Mouse (Mus musculus) cortical plate, adult 2 months (tissue): Measurements from ENCODE around the gene Phospho1.

Experiments used
- CTCF ChIP-seq: fragments of 200-500 bp; IDR thresholded peaks from 2 replicates; pipeline ENCODE4 v1.5.1; 2011; ENCODE audit warnings: mild to moderate bottlenecking, control low read depth, low read length; ENCODE audit not compliant: insufficient read depth; ENCODE audit errors: extremely low read depth
- POLR2A ChIP-seq: fragments of 200-500 bp; IDR thresholded peaks from 2 replicates; pipeline ENCODE4 v1.6.1; 2011; ENCODE audit warnings: mild to moderate bottlenecking, low read length, control low read depth; ENCODE audit not compliant: insufficient read depth; ENCODE audit errors: extremely low read depth

DNA sequence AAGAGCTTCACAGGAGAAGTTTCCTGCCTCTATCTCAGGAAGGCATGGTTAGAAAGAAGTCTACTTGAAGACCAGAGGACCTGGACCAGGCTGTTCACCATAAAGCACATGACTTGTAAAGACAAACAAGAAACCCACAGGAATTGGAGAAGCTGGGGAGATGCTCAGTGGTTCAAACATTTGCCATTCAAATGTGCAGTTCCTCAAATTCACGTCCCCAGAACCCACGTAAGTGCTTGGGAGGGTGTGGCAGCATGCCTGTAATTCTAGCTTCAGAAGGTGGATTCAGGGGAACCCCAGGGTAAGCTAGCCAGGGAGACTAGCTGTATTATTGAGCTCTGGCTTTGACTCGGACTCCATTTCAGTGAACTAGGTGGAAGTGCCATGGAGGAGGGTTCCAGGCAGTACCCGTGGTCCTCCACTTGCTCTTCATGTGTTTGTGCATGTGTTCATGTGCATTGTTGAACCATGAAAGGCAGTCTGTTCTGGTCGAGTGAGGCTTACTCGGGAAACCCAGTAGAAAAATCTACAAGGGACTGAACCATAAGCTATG is 45.7 kb downstream of the Phospho1 start:
- TF ChIP-seq POLR2A, result no peak
- no peak for TF ChIP-seq CTCF
